Mouse (Mus musculus): Measurements from ENCODE around the gene Mllt6.
"Not testable (repeated sequence)": the region's sequence is repeated elsewhere in the genome, so short reads cannot be mapped to it uniquely, and the experiment has no call there.

The Mllt6 gene

DNA sequence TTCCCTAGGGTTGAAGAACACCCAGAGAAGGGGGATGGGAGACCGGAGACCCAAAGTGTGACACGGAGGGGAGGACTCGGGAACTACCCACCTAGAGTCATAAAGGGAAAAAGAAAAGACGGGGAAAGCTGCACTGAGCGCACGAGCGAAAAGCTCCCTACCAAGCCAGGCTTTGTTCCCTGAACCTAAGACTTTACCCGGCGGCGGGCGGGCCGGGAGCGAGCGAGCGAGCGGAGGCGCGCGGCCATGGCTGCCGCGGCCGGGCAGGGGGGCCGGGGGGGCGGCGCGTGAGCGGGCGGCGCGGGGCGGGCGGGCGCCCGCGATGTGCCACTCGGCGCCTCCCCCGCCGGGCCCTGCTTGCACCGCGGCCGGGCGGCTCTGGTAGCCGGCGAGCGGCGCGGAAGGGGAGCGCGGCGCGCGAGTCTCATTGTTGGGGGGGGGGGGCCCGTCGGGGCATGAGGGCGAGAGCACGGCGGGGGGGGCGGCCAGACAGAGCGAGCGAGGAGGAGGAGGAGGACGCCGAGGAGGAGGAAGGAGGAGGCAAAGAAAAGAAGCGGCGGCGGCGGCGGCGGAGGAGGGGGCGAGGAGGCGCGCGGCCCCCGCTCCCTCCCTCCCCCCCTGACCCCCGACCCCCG lies at the start of gene Mllt6:
Gene Mllt6 (plus strand): TSS at position 522 of the 635 bp plus-strand sequence.
- peak; percentile 62 for DNase-seq (ENCODE audit: low spot score)

DNA sequence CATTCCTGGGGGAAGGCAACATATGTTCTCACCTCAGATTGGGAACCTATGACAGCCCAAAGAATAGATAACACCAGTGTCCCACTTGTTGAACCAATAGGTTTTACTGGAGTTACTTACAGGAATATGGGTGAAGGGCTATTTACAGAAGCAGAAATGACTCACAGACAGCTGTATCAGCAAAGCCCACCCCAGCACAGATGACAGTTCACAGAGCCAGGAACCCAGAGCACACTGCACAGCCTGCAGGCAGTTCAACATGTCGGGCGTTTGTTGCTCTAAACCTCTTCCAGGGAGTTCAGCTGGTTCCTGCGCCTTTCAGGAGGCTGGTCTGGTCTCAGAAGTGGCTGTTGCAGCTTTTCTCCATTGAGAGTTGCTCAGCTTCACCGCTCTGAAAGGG lies 47.9 kb upstream of the Mllt6 start:
- no peak for DNase-seq (ENCODE audit: low spot score)

DNA sequence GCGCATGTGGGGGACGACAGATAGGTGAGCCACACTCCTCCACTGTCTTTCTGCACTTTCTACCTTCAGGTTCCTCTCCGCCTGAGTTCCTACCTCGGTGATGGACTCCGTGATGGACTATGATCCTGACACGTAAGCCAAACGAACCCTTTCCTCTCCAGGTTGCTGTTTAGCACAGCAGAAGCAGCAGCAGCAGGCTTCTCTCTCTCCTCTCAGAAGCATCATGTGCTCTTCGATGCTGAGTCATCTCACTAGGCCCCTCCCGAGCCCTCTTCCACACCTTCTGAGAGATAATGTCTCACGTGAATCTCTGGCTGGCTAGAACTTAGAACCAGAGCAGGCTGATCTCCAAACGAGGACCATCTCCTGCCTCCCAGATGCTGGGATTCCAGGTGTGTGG lies 44.8 kb upstream of the Mllt6 start:
- DNase-seq (ENCODE audit: low spot score), result no peak

DNA sequence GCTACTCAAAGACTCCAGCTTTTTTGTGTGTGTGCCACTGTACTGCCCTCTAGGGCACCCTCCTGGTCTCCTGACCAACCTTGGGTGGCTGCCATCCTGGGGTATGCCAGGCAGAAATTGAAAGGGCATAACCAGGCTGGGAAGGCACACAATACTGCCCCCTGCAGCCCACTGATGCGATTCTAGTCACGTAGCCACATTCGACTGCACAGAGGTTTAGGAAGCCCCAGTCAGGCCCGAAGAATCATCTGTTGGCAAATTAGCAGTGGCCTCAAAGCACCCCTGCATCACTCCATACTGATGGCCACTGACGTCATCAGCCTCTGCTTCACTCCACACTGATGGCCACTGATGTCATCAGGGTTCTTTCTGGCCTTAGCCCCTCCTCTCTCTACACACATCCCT lies 43.8 kb upstream of the Mllt6 start:
- DNase-seq (ENCODE audit: low spot score), result peak; percentile 47

DNA sequence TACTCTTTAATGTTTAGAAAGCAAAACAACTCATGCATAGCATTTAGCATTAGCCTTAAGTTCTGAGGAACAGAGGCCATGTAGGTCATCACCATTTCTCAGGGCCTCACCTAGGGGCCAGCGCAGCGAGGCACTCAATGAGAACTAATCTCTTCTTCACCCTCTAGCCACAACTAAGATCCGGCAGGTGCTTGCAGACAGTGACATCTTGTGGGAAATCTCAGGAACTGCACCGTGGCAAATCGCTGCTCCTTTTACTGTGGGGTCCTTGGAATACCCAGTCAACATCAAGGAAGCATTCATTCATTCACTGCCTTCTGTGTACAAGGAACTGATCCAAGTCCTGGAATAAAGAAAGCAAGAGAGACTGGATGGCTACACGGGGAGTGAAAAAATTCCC lies 40.8 kb upstream of the Mllt6 start:
- DNase-seq (ENCODE audit: low spot score), result peak; percentile 30

DNA sequence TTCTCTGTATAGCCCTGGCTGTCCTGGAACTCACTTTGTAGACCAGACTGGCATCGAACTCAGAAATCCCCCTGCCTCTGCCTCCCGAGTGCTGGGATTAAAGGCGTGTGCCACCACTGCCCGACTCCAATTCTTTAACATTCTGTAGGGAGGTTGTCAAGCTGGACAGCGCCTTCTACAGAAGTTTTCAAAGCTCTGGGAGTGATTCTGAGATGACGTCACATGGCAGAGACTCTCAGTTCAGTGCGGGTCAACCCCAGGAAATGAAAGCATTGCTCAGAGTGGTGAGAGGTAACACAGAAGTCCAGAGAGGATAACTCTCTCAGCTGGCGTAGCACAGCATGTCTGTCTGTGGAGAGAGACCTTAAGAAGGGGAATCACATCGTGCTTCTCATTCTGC lies 40.0 kb upstream of the Mllt6 start:
- DNase-seq (ENCODE audit: low spot score), result no peak

DNA sequence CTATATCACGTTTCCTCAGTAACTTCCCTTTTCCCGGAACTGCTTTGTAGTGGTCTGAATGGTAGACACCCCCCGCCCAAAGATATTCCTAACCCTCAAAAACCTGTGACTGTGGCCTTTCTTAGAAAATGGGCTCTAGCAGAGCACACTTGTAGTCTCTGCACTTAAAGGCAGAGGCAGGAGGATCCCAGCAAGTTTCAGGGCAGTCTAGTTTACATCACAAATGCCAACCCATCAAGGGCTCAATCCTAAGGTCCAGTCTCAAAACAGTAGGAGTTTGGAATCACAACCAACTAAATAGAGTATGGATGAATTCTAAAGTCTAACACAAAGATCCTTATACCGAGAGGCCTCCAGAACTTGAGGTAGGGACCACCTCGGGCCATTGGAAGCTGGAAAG lies 37.7 kb upstream of the Mllt6 start:
- DNase-seq (ENCODE audit: low spot score), result no peak

DNA sequence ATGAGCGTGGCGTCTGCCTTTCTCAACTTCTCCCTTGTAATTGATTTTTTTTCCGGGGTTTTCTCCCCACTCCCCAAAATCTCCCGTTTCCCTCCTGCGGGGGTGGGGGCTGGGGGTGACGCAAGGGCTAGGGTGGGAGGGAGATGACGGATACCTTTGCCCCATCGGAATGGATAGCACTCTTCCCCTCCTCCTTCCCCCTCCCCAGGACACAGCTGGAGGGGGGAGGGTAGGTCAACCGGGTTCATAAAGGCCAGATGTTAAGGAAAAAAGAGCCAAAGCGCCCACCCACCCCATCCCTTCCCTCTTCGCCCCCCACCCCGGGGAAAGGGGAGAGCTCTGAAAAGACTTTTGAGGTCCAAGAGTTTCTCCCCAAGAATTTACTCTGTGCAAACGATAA lies 36.8 kb upstream of the Mllt6 start:
- no peak for DNase-seq (ENCODE audit: low spot score)

DNA sequence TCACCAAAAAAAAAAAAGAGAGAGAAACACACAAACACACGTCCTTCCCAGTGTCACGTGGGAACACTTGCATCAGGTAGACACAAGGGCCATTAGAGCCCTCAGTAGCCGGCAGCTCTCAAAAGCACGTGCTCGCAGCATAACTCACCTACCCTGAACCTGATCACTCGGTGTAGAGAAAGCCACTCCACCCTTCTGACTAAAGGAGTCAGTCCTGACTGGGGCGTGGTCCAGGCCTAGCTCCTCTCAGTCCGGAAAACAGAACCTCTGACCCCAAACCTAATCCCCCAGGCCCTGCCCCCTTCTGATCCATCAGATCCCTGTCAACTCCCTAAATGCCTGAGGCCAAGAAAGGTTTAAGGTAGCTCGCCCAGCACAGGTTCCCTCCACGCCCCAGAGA lies 36.4 kb upstream of the Mllt6 start:
- DNase-seq (ENCODE audit: low spot score), result no peak

DNA sequence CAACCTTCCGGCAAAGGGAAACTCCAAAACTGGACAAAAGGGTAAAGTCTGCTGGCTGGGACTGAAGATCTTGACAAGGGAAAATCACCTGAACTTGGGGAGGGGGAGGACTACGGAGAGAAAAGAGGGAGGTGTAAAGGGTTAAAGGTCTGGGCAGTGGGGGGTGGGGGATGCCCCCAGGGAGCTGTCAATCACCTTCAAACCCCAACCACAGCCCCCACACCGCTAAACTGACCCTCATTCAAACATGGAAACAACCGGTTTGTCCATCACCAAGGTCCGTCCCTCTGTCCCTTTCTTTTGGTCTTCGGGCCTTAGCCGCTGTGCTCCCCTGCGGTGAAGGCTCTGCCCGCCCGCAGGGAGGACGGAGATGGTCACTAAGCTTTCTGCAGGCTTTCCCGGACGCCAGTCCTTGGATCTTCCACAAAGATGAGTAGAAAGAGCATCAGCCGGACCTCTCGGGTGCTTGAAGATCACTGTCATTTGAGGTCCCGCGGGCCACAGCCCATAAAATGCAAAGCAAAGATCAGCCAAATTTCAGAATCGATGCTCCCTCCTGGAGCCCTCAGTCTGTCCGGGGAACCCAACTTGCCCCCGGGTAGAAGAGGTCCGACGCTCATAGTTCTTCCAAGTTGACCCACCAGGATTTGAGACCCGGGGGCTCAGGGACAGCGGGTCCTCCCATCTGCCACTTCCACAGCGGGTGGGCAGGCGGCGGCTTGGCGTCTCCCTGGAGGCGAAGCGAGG lies 35.5 kb upstream of the Mllt6 start:
- no peak for DNase-seq (ENCODE audit: low spot score)

DNA sequence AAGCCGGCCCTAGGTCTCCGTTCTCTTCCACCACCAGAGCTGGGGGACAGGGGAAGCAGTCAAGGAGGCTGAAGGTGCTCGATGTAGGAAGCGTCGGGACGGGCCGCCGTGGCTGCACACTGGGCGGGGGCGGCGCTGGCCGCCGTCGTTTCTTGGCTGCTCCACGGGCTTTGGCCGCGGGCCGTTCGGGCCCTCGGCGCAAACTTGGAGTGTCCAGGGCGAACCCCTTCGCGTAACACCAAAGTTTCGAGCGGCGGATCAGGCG lies 35.0 kb upstream of the Mllt6 start:
- DNase-seq (ENCODE audit: low spot score), result no peak

DNA sequence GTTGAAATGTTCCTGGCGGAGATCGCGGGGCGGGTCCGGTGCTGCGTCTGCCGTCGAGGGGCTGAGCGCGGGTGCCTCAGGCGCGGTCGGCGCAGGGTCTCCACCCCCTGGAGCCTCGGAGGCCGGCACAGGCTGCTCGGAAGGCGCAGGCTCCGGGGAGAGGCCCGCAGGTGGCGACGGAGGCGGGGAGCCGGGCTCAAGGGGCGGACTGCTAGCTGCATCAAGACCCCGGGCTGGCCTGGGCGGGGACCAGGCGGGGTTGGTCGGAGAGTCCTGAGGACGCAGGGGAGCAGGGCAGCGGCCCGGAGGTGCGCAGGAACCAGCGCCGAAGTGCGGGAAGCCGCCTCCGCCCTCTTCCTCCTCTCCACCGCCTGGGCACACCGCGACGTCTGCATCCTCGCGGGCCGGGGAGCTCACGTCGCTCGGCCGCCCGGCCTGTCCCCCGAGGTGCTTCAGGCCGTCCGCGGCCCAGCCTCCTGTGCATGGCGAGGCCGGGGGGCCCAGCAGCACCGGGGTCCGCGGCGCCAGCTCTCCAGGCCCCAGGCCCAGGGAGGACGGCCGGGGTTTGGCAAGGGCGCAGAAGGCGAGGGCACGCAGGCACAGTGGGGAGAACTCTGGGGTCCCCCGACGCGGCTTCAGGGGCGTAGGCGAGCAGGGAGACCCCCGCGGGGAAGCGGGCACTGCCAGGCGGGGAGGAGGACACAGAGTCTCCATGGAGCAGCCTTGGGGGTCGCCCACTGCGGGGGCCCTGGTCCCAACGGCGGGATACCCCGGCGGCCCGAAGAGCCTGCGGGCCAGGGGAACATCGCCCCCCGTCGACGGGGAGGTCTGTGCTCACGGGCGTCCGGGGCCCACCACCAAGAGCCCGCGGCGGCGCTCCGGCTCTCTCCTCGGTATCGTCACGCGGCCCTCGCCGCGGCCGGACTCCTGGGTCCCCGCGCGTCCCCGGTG lies 34.4 kb upstream of the Mllt6 start:
- no peak for DNase-seq (ENCODE audit: low spot score)

DNA sequence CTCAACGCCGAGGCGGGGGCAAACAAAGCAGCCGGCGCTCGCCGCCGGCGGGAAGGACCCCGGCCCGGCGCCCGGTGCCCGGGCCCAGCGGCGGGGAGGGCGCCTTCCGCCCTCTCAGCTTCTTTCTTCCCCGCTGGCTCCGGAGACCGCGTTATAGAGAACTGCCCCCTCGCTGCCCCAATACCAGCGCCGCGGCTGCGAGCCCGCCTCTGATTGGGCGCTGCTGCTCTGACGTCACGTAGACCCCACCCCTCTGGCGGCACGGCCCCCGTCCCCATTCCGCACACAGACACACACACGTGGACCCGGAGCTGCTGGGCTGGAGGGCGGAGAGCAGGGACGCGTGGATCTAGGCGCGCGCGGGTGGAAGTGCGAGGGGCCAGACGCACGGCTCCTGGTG lies 33.6 kb upstream of the Mllt6 start, which contains the start of gene Epop:
Gene Epop (minus strand): TSS at position 127 of the 400 bp plus-strand sequence.
- DNase-seq (ENCODE audit: low spot score), result peak; percentile 87

DNA sequence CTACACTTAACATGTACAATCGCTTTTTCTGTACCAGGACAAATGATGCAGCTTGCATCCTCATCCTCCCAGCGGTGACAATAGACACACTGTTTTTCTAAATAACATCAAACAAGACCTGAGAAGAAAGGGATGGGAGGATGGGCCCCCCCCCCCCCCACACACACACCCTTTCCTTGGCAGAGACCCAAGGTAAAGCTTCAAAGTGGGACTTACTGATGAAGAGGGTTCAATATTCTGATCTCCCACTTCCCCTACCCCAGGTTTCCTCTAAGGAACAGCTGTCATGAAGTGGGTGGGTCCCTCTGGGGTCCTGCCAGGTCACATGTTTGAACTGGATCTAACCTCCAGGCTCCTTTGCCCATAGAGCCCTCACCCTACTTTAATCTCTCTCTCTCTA lies 32.2 kb upstream of the Mllt6 start:
- no peak for DNase-seq (ENCODE audit: low spot score)

DNA sequence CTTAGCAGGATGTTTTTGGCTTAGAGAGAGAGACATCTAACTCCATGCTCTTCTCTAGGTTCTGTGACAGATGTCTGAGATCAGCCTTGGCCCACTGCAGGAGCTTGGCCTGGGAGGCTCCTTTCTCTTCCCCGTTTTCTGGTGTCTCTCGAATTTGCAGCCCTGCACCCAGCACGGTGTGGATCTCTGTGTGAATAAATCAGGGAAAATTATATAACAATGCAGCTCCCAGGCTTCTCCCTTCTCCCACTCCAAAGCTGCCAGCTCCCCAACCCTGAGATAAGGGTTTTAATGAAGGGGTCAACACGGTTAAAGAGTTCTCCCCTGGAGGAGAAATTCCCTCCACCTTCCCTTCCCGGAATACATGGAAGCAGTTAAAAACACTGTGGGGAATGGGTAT lies 31.7 kb upstream of the Mllt6 start:
- no peak for DNase-seq (ENCODE audit: low spot score)

DNA sequence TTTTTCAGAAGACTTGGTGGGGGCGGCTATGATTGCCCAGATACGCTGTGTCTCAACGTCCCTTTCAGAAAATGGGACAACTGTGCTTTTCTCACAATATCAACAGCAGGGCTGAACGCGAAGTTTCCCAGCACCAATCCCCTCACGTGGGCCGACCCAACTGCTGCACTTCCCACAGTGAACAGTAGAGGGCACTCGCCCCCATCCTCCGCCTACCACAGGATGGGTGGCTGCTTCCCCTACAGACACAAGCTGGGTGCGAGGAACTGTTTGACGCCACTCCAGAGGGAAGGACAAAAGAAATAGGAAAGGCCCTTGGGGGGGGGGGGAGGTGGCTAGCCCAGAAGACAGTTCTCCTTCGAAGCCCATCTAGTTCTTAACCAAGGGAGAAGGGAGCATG lies 31.3 kb upstream of the Mllt6 start:
- DNase-seq (ENCODE audit: low spot score), result peak; percentile 33

DNA sequence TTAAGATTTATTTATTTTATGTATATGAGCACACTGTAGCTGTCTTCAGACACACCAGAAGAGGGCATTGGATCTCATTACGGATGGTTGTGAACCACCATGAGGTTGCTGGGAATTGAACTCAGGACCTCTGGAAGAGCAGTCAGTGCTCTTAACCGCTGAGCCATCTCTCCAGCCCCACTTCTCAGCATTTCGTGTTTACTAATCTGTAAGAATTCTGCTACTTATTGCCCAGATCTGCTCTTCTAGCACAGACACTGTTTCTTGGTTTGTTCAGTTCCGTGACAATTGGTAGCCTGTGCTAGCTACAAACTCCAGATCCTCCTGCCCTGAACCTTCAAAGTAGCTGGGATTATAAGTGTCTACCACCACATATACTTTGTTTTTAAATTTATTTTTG lies 30.8 kb upstream of the Mllt6 start:
- DNase-seq (ENCODE audit: low spot score), result not testable (repeated sequence)

DNA sequence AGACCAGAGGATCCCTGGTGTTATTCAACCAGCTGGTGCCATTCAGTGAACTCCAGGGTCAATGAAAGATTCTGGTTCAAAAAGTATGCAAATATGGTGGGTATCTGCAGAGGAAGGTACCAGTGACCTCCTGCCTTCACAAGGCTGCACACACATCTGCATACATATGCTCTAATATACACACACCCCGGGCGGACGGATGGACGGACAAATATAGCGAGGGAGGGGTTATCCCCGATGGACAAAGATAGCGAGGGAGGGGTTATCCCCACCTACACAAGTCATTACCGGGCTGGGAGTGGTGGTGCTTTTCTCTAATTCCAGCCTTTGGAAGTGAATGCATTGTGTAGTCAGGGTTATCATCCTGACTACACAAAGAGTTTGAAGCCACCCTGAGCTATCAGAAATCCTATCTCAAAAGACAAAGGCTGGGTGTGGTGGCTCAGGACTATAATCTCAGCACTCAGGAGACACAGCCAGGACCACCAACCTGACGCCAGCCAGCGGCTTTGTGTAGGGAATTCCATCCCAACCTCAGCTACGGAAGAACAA lies 27.7 kb upstream of the Mllt6 start:
- DNase-seq (ENCODE audit: low spot score), result no peak

DNA sequence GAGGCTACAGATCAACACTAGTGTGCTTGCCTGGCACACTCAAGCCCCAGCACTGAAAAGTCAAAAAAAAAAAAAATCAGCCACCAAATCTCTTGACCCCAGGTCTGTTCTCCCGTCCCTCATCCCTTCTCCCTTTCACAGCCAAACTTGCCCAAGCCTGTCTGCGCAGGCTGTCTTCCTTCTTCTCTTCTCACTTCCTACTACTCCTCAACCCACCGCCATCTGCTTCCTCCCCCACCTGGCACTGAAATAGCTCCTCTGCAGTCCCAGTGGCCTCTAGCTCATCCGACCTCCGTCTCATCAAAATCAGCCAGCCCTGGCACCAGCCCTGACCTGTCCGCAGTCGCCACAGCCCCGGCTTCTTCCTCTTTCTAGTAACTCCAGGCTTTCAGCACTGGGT lies 21.5 kb upstream of the Mllt6 start:
- no peak for DNase-seq (ENCODE audit: low spot score)

DNA sequence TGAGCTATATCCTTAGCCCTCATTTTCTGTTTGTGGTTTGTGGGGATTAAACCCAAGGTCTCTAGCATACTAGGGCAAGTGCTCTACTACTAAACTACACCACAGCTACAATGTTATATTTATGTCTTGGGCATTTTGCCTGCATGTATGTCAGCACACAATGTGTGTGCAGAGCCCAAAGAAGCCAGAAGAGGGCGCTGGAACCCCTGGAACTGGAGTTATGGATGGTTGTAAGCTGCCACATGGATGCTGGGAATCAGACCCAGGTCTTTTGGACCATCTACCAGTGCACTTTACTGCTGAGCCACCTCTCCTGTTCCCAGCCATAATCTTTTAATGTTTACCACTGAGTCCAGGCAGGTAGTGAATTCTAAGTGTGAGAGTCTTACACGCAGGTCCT lies 20.5 kb upstream of the Mllt6 start:
- no peak for DNase-seq (ENCODE audit: low spot score)

DNA sequence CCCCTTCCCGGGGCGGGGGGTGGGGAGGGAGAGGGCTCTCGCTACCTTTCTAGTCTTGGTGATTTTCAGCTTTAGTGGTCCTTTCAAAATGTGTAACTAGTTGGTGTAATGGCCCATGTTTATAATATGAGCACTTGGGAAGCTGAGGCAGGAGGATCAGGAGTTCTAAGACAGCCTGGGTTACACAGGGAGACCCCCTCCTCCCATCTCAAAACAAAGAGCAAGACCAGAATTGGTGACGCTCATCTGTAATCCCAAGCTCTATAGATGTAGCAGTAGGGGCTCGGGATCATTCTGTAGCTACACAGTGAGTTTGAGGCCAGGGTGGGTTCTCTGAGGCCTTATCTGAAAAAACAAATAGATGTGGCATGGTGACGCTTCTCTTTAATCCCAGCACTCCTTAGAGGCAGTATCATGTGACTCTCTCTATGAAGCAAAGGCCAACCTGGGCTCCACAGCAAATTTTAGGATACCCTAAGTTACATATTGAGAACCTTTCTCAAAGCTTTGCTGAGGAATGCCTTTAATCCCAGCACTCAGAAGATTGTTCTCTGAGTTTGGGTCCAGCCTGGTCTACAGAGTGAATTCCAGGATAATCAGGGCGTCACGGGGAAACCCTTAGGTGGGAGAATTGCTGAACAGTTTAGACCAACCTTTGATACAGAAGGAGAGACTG lies 19.7 kb upstream of the Mllt6 start:
- DNase-seq (ENCODE audit: low spot score), result no peak

DNA sequence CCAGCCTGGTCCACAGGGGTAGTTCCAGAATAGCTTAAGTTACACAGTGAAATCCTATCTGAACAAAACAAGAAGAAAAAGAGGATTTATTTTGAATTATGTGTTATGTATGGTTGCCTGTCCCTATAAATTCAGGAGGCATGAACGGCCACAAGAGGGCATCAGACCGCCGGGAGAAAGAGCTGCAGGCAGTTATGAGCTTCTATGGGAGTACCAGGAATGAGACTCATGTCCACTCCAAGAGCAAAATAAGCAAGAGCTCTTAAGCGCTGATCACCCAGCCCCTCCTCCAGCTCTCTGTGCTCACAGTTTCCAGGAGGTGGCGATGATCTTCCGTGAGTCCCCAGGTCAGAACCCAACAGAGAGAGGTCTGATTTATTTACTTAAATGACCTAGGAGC lies 18.4 kb upstream of the Mllt6 start:
- no peak for DNase-seq (ENCODE audit: low spot score)
